Mouse (Mus musculus): ENCODE measurements around the gene Tlk2.

- TF ChIP-seq CTCF (IDR thresholded peaks at IDR 0.05; ENCODE audit: borderline replicate concordance, insufficient read depth, low read length) (no peak), POLR2A (IDR thresholded peaks at IDR 0.05; ENCODE audit: low read depth, low read length) (no peak)
Observed at GRCm38 (mm10) chr11:105179523-105179922, 916 bp downstream of the Tlk2 start.
